Mouse (Mus musculus) gonadal fat pad, adult 2 months (tissue): ENCODE measurements at regions not wholly inside any gene's neighbourhood (a gene's known extent, or its start where the extent isn't known, plus 50 kb on each side); places are given as distances from the start of the nearest gene placed in this dataset.

Experiments used
- DNase-seq: peaks from one replicate; pipeline ENCODE4 v3.0.0-alpha.2; 2012; ENCODE audit warnings: low read depth

- DNase-seq = no peak
Observed at GRCm38 (mm10) chr13:90292905-90293304, 203.5 kb upstream of the Xrcc4 start.

DNA sequence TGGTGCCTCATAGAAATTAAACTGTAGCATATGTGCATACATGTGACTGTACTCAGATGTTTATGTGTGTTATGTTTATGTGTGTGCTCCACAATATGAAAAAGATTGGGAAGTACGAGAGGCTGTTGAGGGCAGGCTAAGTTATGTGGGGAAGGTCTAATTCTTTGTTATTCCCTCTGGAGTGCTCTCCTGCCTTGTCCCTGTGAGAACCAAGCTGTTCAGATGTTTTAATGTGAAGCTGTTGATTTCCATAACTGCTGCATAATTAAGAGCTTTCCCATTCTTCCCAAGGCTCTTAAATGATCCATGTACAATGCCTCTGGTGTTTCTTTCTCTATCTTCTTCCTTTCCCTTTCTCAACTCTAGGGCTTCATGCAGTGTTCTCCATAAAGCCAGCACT, 202.7 kb upstream of the Xrcc4 start:
- DNase-seq = no peak

DNA sequence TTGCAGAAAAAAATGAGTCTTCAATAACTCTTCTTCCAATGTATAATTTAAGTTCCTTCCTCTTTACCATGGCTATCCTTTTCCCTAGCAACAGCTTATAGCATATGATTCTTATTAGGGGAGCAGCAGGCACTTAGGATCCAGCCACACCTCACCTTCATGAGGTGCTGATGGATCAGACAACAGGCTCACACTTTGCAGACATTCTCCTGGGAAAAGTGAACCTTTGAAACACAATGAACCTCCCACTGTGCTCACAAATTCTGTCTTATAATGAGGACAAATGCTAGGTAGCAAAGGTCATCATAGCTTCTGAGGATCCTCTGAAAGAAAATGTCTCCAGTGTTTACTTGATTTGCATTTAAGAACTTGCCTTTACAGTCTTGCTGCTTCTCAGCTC, 191.6 kb upstream of the Xrcc4 start:
- no peak for DNase-seq

DNA sequence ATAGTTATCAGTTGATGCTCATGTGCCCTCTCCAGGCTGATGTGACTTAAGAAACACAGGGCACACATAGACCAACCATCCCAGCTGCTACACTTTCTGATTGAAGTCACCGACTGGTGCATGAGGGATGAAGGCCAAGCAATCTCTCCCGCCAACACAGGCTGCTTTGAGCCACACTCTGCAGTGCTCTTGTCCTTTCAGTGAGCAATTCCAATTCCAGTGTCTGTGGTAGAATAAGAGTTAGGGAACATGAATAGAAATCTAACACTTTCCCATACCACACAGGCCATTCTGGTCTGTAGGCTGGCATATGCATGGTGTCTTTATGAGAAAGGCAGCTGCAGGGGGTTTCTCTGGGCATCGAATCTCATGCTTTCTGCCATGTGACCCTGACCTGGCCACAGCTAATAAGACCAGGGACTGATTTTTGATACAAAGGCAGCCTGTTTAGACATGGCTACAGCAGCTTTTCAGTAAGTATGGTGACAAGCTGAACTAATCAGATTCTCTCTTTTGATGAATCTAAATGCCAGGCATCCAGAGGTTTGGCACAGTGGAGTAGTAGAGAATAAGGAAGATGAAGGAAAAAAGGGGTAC, 190.5 kb upstream of the Xrcc4 start:
- no peak for DNase-seq

DNA sequence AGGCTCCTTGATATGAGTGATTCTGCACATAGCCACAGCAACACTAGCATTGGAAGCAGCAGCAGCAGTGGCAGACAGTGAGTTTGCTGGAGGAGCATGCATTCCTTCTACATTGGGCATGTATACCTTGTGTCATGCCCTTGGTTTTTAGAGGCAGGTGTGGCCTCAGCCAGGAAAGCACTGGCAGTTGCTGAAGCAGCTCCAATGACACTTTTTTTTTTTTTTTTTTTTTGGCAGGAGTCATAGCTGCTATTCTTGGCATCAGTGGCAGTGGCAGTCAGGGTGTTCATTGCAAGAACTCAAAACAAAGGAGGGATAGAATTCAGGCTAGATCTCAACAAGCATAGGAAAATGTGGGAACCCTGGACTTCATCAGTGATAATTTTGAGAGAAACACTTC, 189.9 kb upstream of the Xrcc4 start:
- no peak for DNase-seq

- DNase-seq = no peak
Observed at GRCm38 (mm10) chr13:90259071-90259742, 169.8 kb upstream of the Xrcc4 start.

DNA sequence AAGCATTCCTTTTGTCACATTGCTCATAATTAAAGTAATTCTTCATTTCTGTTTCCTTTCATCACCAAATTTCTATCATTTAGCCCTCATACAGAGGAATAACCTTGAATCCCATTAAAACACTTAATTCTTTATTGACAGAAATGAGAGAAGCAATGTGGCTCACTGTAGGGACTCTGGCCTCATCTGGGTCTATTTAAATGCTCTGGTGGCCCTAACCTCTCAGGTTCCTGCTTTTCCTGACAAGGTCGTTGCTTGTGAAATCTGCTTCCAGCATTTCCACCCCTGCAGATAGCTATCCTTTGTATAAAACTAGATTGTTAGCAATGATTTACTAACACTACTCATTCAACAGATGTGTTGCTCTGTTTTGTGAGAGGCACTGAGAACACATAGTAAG, 163.6 kb upstream of the Xrcc4 start:
- DNase-seq = no peak

DNA sequence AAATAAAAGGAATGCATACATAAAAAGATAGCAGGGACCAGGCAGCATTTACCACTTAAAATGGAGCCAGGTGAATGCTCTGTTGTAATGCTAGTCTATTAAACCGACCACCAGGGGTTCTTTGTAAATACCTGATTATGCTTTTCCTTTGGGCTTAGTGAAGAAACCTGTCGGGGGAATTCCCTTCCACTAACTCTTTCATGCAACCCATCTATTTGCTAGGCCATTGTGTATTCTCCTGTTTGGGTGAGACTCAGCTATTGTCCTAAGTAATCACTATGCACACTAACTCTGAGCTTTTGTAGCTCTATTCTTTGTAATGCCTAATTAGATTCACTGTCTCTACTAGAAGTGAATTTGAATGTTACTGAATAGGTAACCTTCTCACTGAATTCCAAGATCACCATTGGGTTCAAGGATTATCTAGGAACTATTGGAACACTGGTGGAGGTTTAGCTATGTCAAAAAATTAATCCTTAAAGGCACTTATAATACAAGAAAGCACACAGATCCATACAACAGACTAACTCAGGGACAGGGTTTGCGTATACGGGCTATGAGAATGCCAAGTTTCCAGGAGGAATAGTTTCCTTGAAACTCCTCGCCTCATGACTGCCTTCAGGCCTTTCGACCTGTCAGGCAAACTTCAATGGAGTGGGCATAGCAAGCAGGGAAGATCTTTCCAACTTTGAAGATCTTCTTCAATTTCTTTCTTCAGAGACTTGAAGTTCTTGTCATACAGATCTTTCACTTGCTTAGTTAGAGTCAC, 156.8 kb upstream of the Xrcc4 start:
- DNase-seq = no peak

DNA sequence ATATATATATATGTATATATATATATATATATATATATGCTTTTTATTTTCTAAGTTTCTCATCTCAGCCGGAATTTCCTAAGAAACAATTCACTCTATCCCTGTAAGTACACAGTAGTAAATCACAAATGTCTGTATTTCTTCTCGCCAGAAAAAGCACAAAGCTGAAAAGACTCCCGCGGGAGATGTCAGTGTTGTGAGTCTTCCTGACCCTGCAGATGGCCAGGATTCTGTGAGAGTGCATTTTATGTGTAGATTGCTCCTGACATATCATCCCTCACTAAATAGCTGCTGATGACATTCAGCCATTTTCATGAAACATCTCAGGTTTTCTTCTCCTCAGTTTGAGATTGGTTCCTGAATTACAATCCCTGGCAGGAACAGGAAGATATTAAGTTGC, 148.9 kb upstream of the Xrcc4 start:
- DNase-seq = no peak

DNA sequence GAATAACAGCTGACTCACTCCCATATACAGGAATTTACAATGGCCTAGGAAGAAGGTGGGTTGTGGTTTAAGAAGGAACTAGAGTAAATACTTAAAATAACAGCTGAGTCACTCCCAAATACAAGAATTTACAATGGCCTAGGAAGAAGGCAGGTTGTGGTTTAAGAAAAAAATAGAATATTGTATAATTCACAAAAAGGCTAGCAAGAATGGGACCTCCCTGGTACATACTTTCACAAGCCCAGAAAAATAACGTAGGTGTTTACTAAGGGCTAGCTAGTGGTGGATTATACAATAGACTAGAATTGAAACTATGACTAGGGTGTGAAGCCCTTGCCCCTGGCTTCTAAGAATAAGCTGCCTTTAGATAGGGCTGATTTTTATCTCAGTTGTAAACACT, 144.6 kb upstream of the Xrcc4 start:
- DNase-seq = no peak

GRCm38 (mm10) chr13:90233561-90233960, 144.2 kb upstream of the Xrcc4 start:
- no peak for DNase-seq

GRCm38 (mm10) chr13:90229106-90229505, 139.7 kb upstream of the Xrcc4 start:
- DNase-seq = no peak

GRCm38 (mm10) chr13:90226212-90226611, 136.8 kb upstream of the Xrcc4 start:
- no peak for DNase-seq

- no peak for DNase-seq
Observed at GRCm38 (mm10) chr13:90212390-90212789, 123.0 kb upstream of the Xrcc4 start.

- no peak for DNase-seq
Observed at GRCm38 (mm10) chr13:90207875-90208274, 118.5 kb upstream of the Xrcc4 start.
